Mouse (Mus musculus) activated CD4-positive, CD25-positive, alpha-beta regulatory T cell, adult 9 weeks (primary cell): Measurements from ENCODE around the gene Olfr284. TPM values are rescaled to one million over a fixed set of nuclear protein-coding genes. Genes with fewer than 3 reads are reported as not detected.

ENCODE experiments used
- polyA plus RNA-seq: library from polyadenylated mRNA; unstranded; fragments of 100-300 nt; shearing (Covaris generic); gene quantifications from one replicate; pipeline ENCODE4 v1.2.1, GENCODE M21; 2017

Gene Olfr284
- not detected for polyA plus RNA-seq

GRCm38 (mm10) chr15:98340887-98341286 lies at the start of gene Olfr284:
Gene Olfr284, minus strand, starts transcription at chr15:98340987.

GRCm38 (mm10) chr15:98380846-98381245 lies 40.1 kb upstream of the Olfr284 start, which contains the start of gene Olfr283:
Gene Olfr283, minus strand, starts transcription at chr15:98380946.

GRCm38 (mm10) chr15:98317177-98317724 lies 23.5 kb downstream of the Olfr284 start, which contains the start of gene Olfr285:
Gene Olfr285, minus strand, starts transcription at chr15:98317353.

GRCm38 (mm10) chr15:98295628-98296551 lies 44.9 kb downstream of the Olfr284 start, which contains the start of gene Zfp641:
Gene Zfp641, minus strand, starts transcription at chr15:98296161.

Other genes with a start within 250 kb of the Olfr284 start
- 13.4 TPM for gene Pfkm, start 248.4 kb downstream of the Olfr284 start, polyA plus RNA-seq
- 57.4 TPM for gene Senp1, start 247.2 kb downstream of the Olfr284 start, polyA plus RNA-seq
- 47.8 TPM for gene Asb8, start 175.4 kb downstream of the Olfr284 start, polyA plus RNA-seq
- gene Ccdc184, start 173.8 kb downstream of the Olfr284 start, polyA plus RNA-seq, result 0.21 TPM
- gene Olfr288, start 145.4 kb downstream of the Olfr284 start, polyA plus RNA-seq, result not detected
- gene Gm44579, start 120.0 kb downstream of the Olfr284 start, polyA plus RNA-seq, result not detected
- gene Olfr287, start 119.9 kb downstream of the Olfr284 start, polyA plus RNA-seq, result not detected
- gene Olfr286, start 106.5 kb downstream of the Olfr284 start, polyA plus RNA-seq, result not detected
- gene H1fnt, start 83.7 kb downstream of the Olfr284 start, polyA plus RNA-seq, result not detected
- gene Zfp641, start 44.8 kb downstream of the Olfr284 start, polyA plus RNA-seq, result not detected
- not detected for gene Olfr285, start 23.6 kb downstream of the Olfr284 start, polyA plus RNA-seq
- gene Olfr283, start 40.0 kb upstream of the Olfr284 start, polyA plus RNA-seq, result not detected
- not detected for gene Olfr282, start 90.2 kb upstream of the Olfr284 start, polyA plus RNA-seq
- not detected for gene Olfr281, start 111.6 kb upstream of the Olfr284 start, polyA plus RNA-seq
- gene OR5BS1P, start 128.9 kb upstream of the Olfr284 start, polyA plus RNA-seq, result not detected
- gene Lalba, start 141.7 kb upstream of the Olfr284 start, polyA plus RNA-seq, result not detected
- gene Olfr279, start 151.4 kb upstream of the Olfr284 start, polyA plus RNA-seq, result 0.06 TPM
- 38.3 TPM for gene Kansl2, start 193.3 kb upstream of the Olfr284 start, polyA plus RNA-seq
- 80.8 TPM for gene Ccnt1, start 229.9 kb upstream of the Olfr284 start, polyA plus RNA-seq
- not detected for gene 4930415O20Rik, start 230.0 kb upstream of the Olfr284 start, polyA plus RNA-seq